Mouse (Mus musculus): ENCODE results near the gene Olfr726.

Olfr726 gene

DNA sequence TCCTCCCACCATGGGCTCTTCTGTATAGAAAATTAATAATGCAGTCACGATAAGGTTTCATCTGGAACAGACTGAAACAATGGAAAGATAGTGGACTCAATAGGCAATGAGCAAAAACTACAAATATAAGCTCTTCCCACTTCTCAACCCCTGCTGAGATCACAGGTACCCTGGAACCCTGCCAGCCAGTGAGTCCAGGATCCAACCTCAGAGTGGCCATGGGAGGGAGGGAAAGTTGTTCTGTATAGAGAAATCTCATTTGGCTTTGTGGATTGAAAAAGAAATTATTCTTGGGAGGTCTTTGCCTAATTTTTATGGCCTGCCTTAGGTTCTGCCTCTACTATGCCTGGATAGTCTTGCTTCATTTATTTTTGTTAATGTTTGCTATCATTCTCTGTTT is at the start of gene Olfr726:
Olfr726 (minus strand) TSS at position 101 of the 400 bp plus-strand sequence.
- no peak for DNase-seq

- no peak for DNase-seq
Measured at GRCm38 (mm10) chr14:50122886-50123285, 32.1 kb upstream of the Olfr726 start, which contains the start of gene Olfr727. Gene Olfr727 (plus strand): TSS chr14:50123186.

- DNase-seq = no peak
Measured at GRCm38 (mm10) chr14:50062733-50063104, 28.0 kb downstream of the Olfr726 start.

GRCm38 (mm10) chr14:50061955-50062732 is 28.6 kb downstream of the Olfr726 start:
- DNase-seq = peak; percentile 75

DNA sequence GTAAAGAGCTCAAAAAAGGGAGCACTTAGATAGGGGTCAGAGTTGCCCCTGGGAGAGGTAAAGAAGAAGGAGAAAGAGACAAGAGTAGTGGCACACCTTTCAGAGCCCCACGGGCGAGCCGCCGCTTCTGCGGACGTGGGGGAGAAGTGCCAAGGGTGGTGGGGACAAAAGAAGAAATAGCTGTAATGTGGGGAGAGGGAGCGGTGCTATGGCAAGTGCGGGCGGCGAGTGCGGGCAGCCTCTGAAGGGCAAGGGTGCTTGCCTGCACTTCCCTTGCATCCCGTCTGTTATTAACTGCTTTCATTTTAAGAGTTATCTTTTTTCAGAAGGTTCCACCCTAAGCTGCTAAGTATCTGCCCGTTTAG is 29.2 kb downstream of the Olfr726 start:
- DNase-seq = peak; percentile 4

- DNase-seq = peak; percentile 27
Measured at GRCm38 (mm10) chr14:50061179-50061578, 29.6 kb downstream of the Olfr726 start.

- no peak for DNase-seq
Measured at GRCm38 (mm10) chr14:50040275-50040674, 50.5 kb downstream of the Olfr726 start, which contains the start of gene Olfr725. Gene Olfr725 (minus strand): TSS chr14:50040375.

All from liver (tissue).